In the genomic region with DNA sequence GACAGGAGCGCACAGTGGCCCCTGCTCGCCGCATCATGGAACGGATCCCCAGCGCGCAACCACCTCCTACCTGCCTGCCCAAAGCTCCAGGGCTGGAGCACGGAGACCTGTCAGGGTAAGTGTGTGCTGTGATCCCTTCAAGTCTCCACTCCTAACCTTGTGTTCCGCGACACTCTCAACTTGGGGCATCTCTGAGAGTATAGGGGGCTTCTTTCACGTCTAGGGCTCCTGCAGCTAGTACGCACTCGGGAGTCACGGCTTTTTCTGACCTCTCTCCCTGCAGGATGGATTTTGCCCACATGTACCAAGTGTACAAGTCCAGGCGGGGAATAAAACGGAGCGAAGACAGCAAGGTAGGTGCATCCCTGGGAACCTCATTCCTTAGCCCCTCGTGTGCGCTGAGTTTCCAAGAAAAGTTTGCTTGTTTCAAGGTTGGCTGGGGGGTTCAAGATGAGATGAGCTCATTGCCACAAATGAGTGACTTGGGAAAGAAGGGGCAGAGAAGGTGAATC, we compare ENCODE assay signal across 7 mouse cellular contexts. TPM values are rescaled to one million over a fixed set of nuclear protein-coding genes. Genes with fewer than 3 reads are reported as not detected.
DNase-seq lines count a peak whose midpoint lies in the region; ATAC-seq lines count a peak whose summit lies in the region.

No protein-coding gene starts in this region.

- H3K9ac ChIP-seq in neural tube, embryonic 11.5 days (ENCODE audit: low read length), result peak overlapping the region; percentile 32
- no peak overlapping the region for H3K9ac ChIP-seq in limb, embryonic 11.5 days (ENCODE audit: low read length)
- H3K9ac ChIP-seq in neural tube, embryonic 14.5 days (replicated peaks; ENCODE audit: low read depth, low read length), result peak overlapping the region; percentile 70

- H3K27me3 ChIP-seq in neural tube, embryonic 11.5 days (ENCODE audit: control insufficient read depth, insufficient read depth, low read length), result peaks cover 10% of the 10 kb centered on the region
- H3K27me3 ChIP-seq in forebrain, embryonic 10.5 days (ENCODE audit: poor library complexity, severe bottlenecking), result peaks cover 81% of the 10 kb centered on the region
- H3K27me3 ChIP-seq in limb, embryonic 11.5 days (ENCODE audit: control insufficient read depth, insufficient read depth, low read length), result peaks cover 12% of the 10 kb centered on the region
- H3K27me3 ChIP-seq in neural tube, embryonic 14.5 days (ENCODE audit: control insufficient read depth, insufficient read depth, low read length), result no peaks in the 10 kb centered on the region

- peak overlapping the region; percentile 92 for H3K4me2 ChIP-seq in neural tube, embryonic 11.5 days (ENCODE audit: low read depth)
- peak overlapping the region; percentile 99 for H3K4me2 ChIP-seq in limb, embryonic 11.5 days (ENCODE audit: low read depth, severe bottlenecking)
- H3K4me2 ChIP-seq in neural tube, embryonic 14.5 days (ENCODE audit: low read depth, low read length), result peak overlapping the region; percentile 99

- H3K27ac ChIP-seq in neural tube, embryonic 11.5 days (ENCODE audit: low read depth, low read length), result no peak overlapping the region
- peak overlapping the region; percentile 94 for H3K27ac ChIP-seq in forebrain, embryonic 10.5 days
- no peak overlapping the region for H3K27ac ChIP-seq in limb, embryonic 11.5 days (replicated peaks; ENCODE audit: low read depth, low read length)
- peak overlapping the region; percentile 50 for H3K27ac ChIP-seq in neural tube, embryonic 14.5 days (ENCODE audit: low read depth, low read length)

- peaks cover 6% of the 10 kb centered on the region; the same call in 1 of the 2 replicates for H3K4me1 ChIP-seq in neural tube, embryonic 11.5 days (ENCODE audit: control insufficient read depth, insufficient read depth, low read length)
- peaks cover 38% of the 10 kb centered on the region for H3K4me1 ChIP-seq in forebrain, embryonic 10.5 days
- no peaks in the 10 kb centered on the region for H3K4me1 ChIP-seq in limb, embryonic 11.5 days (ENCODE audit: control insufficient read depth, insufficient read depth, low read length)
- peaks cover 5% of the 10 kb centered on the region; the same call in 1 of the 2 replicates for H3K4me1 ChIP-seq in neural tube, embryonic 14.5 days (ENCODE audit: control insufficient read depth, insufficient read depth, low read length)

- under 1% methylated on average over 18 of the region's 18 CpGs for WGBS in neural tube, embryonic 11.5 days
- WGBS in forebrain, embryonic 10.5 days, result 1% methylated on average over 18 of the region's 18 CpGs
- under 1% methylated on average over 18 of the region's 18 CpGs for WGBS in limb, embryonic 11.5 days
- WGBS in neural tube, embryonic 14.5 days, result under 1% methylated on average over 18 of the region's 18 CpGs

- H3K9me3 ChIP-seq in neural tube, embryonic 11.5 days (ENCODE audit: control insufficient read depth, low read length), result no peaks in the 10 kb centered on the region
- H3K9me3 ChIP-seq in forebrain, embryonic 10.5 days, result no peaks in the 10 kb centered on the region
- H3K9me3 ChIP-seq in limb, embryonic 11.5 days (ENCODE audit: control insufficient read depth, low read length), result no peaks in the 10 kb centered on the region
- no peaks in the 10 kb centered on the region for H3K9me3 ChIP-seq in neural tube, embryonic 14.5 days (ENCODE audit: control insufficient read depth, low read length)

- peak; percentile 46 for DNase-seq in neural tube, embryonic 11.5 days (ENCODE audit: low spot score)
- no peak for DNase-seq in neural tube, embryonic 10.5 days (ENCODE audit: extremely low spot score, low spot score)
- DNase-seq in forebrain, embryonic 10.5 days (ENCODE audit: extremely low spot score, low spot score), result no peak
- no peak for DNase-seq in limb, embryonic 11.5 days (ENCODE audit: low spot score)
- DNase-seq in adrenal gland, postnatal 10 days, result no peak
- DNase-seq in left cerebral cortex, adult 11 months (ENCODE audit: low spot score), result no peak

- H3K36me3 ChIP-seq in neural tube, embryonic 11.5 days (ENCODE audit: control insufficient read depth, insufficient read depth, low read length), result no peaks in the 10 kb centered on the region
- H3K36me3 ChIP-seq in forebrain, embryonic 10.5 days (replicated peaks), result peaks cover 17% of the 10 kb centered on the region
- H3K36me3 ChIP-seq in limb, embryonic 11.5 days (ENCODE audit: control insufficient read depth, insufficient read depth, low read length), result no peaks in the 10 kb centered on the region
- H3K36me3 ChIP-seq in neural tube, embryonic 14.5 days (ENCODE audit: control insufficient read depth, insufficient read depth, low read length), result no peaks in the 10 kb centered on the region

- no peak; the same call in 1 of the 2 replicates for ATAC-seq in neural tube, embryonic 11.5 days (ENCODE audit: insufficient read depth, low FRiP score, low TSS enrichment)
- ATAC-seq in limb, embryonic 11.5 days (ENCODE audit: insufficient number of reproducible peaks, low FRiP score, low TSS enrichment, low read depth), result 0 out of 2 replicates have a peak, but pooled peaks have one; percentile 1
- peak; percentile 7 for ATAC-seq in neural tube, embryonic 14.5 days (ENCODE audit: low read depth)

- H3K4me3 ChIP-seq in neural tube, embryonic 11.5 days (ENCODE audit: low read depth, low read length), result peak overlapping the region; percentile 58
- H3K4me3 ChIP-seq in forebrain, embryonic 10.5 days, result peak overlapping the region; percentile 71
- H3K4me3 ChIP-seq in limb, embryonic 11.5 days (ENCODE audit: low read depth, low read length), result peak overlapping the region; percentile 41
- peak overlapping the region; percentile 56 for H3K4me3 ChIP-seq in neural tube, embryonic 14.5 days (ENCODE audit: low read depth, low read length)

RNA-seq across cellular contexts. Expression of a gene that starts 0.5 kb away (rescaled TPM):
- polyA plus RNA-seq in neural tube, embryonic 11.5 days (2014; fragmentation: Nextera tagmentation; extraction: Ambion mirVana), result 3.7 and 4.2 TPM in 2 replicates
- polyA plus RNA-seq in forebrain, embryonic 10.5 days (2016; fragmentation: Nextera tagmentation; extraction: Ambion mirVana), result 3.1 and 3.2 TPM in 2 replicates
- polyA plus RNA-seq in limb, embryonic 11.5 days (2014; fragmentation: Nextera tagmentation; extraction: Ambion mirVana), result 1.2 and 3.2 TPM in 2 replicates
- polyA plus RNA-seq in neural tube, embryonic 14.5 days (2014; fragmentation: Nextera tagmentation; extraction: Ambion mirVana), result 4.0 and 4.4 TPM in 2 replicates
- 10 to 100 TPM; 47.0 to 94.0 TPM for total RNA-seq in adrenal gland, postnatal 10 days (2021)

Comparison
In these comparisons a context has a peak if more than half of its experiments do, and no peak if none do; other contexts are left out.
1. H3K27ac ChIP-seq: peak in forebrain, embryonic 10.5 days (single experiment) and neural tube, embryonic 14.5 days (single experiment); none in neural tube, embryonic 11.5 days (single experiment) and limb, embryonic 11.5 days (single experiment).
2. Peak in every context shown above with its lines, with median percentiles within 50 percentile points of each other: H3K4me2 ChIP-seq and H3K4me3 ChIP-seq.